Mouse (Mus musculus) olfactory bulb, adult 2 months (tissue): Measurements from ENCODE around the gene Pitpnb.

Experiments
- CTCF ChIP-seq: fragments of 200-500 bp; IDR thresholded peaks from 2 replicates; pipeline ENCODE4 v1.5.1; 2012; ENCODE audit warnings: low read depth, mild to moderate bottlenecking, low read length, moderate library complexity; ENCODE audit not compliant: insufficient read depth
- POLR2A ChIP-seq: fragments of 200-500 bp; IDR thresholded peaks from 2 replicates; pipeline ENCODE4 v1.6.1; 2012; ENCODE audit warnings: mild to moderate bottlenecking, low read depth, low read length, moderate library complexity; ENCODE audit not compliant: insufficient read depth

DNA sequence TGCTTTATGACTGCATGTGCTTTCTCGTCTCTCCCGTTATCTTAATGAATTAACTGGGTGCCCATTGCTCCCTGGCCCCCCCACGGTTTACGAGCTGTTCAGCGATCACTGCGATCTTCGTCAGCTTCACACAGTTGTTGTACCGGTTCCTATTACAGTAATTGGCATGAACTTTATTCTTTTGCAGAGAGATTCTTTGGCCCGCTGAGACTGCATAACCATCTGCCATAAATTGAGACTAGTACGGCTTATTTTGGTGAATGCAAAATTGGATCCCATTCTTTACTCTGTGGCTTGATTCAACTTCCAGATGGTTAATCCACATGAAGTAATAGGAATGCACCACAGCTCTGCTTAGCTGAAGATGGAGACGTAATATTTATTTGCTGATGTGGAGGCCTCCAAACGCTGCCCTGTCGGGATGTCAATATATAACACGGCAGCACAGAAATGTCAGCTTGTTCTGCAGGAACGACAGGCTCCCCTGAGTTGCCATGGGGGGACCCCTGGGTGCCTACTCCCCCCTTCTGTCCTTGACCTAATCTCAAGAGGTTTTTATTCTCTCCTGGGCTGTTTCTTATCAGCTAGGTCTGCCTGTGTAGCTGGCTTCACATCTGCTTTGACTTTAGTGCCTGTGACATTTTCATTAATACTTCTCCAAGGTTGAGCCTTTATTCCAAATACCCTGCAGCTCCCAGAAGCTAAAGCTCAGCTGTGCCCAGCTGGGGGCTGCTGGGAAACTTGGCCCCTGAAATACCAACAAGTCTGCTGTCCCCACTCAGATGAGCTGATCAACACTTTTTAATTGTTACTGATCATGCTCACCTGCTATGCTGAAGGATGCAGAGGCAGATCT lies 63.9 kb downstream of the Pitpnb start:
- TF ChIP-seq CTCF (no peak), POLR2A (no peak)
